Mouse (Mus musculus) midbrain, postnatal 0 days (tissue): ENCODE data around the gene Tmem59l. TPM values are rescaled to one million over a fixed set of nuclear protein-coding genes. Genes with fewer than 3 reads are reported as not detected.

ENCODE experiments used
- ATAC-seq: fragments of 200-750 bp; cut with Nextera tagmentation; 2 replicates; pipeline ENCODE4 v1.8.0; 2017; ENCODE audit warnings: moderate number of reproducible peaks, mild to moderate bottlenecking, moderate TSS enrichment, moderate library complexity; ENCODE audit not compliant: low FRiP score
- DNase-seq: peaks from one replicate; pipeline ENCODE4 v3.0.0-alpha.2; 2015; ENCODE audit warnings: low spot score
- H3K27ac ChIP-seq: fragments of 300-500 bp; sonication (generic); 2 replicates; pipeline ENCODE4 v1.5.1; 2014; ENCODE audit warnings: low read depth, mild to moderate bottlenecking, low read length, mixed read lengths
- H3K27me3 ChIP-seq: fragments of 300-500 bp; sonication (generic); 2 replicates; pipeline ENCODE4 v1.6.1; 2014; ENCODE audit warnings: low read length, control low read depth, mixed read lengths; ENCODE audit not compliant: insufficient read depth
- H3K36me3 ChIP-seq: fragments of 300-500 bp; sonication (generic); 2 replicates; pipeline ENCODE4 v1.6.1; 2014; ENCODE audit warnings: low read length, control low read depth, mixed read lengths; ENCODE audit not compliant: insufficient read depth
- H3K4me1 ChIP-seq: fragments of 300-500 bp; sonication (generic); 2 replicates; pipeline ENCODE4 v1.6.1; 2014; ENCODE audit warnings: mild to moderate bottlenecking, control low read depth, antibody characterized with exemption, low read length, mixed read lengths; ENCODE audit not compliant: insufficient read depth
- H3K4me2 ChIP-seq: fragments of 300-500 bp; sonication (generic); 2 replicates; pipeline ENCODE4 v1.6.1; 2014; ENCODE audit warnings: low read depth, mild to moderate bottlenecking, low read length, mixed read lengths; ENCODE audit not compliant: poor library complexity, severe bottlenecking
- H3K4me3 ChIP-seq: fragments of 300-500 bp; sonication (generic); 2 replicates; pipeline ENCODE4 v1.5.1; 2014; ENCODE audit warnings: low read depth, mild to moderate bottlenecking, low read length, moderate library complexity
- H3K9ac ChIP-seq: fragments of 300-500 bp; sonication (generic); replicated peaks from 2 replicates; pipeline ENCODE4 v1.6.1; 2014; ENCODE audit warnings: mild to moderate bottlenecking, low read length, moderate library complexity, mixed read lengths; ENCODE audit not compliant: poor library complexity, severe bottlenecking
- H3K9me3 ChIP-seq: fragments of 300-500 bp; sonication (generic); 2 replicates; pipeline ENCODE4 v1.6.1; 2016; ENCODE audit warnings: low read length, control low read depth
- CTCF ChIP-seq: IDR thresholded peaks from 2 replicates; pipeline ENCODE4 v1.5.1; 2016; ENCODE audit warnings: antibody characterized with exemption, mild to moderate bottlenecking
- WGBS: fragments of 180-500 bp; shearing (Covaris S2); extraction: QIAGEN DNeasy Blood & Tissue Kit; methylation state at CpG from one replicate; pipeline ENCODE4 v1.1.7; 2014; 5-methylcytosine and 5-hydroxymethylcytosine counted together
- polyA plus RNA-seq: library from polyadenylated mRNA; unstranded; fragments of >200 nt; fragmentation: Nextera tagmentation; extraction: Ambion mirVana; gene quantifications from 2 replicates; pipeline ENCODE4 v1.2.1, GENCODE M21; 2015
- total RNA-seq: library from RNA; depleted of rRNA; stranded (reverse); fragments of >200 nt; gene quantifications from 2 replicates; pipeline ENCODE4 v1.2.3, GENCODE M21; 2014

Gene Tmem59l
- total and polyA plus RNA-seq, 2 experiments from 2014 or later, result 203 to 206 TPM

- Histone ChIP-seq H3K36me3 (peaks cover 2% of the 10 kb centered on the region; the same call in 1 of the 2 replicates), H3K4me2 (no peak overlapping the region), H3K9ac (no peak overlapping the region), H3K27ac (no peak overlapping the region), H3K27me3 (no peaks in the 10 kb centered on the region), H3K4me1 (no peaks in the 10 kb centered on the region), H3K9me3 (no peaks in the 10 kb centered on the region), H3K4me3 (no peak overlapping the region)
- 93% methylated on average over 6 of the region's 6 CpGs for WGBS
- ATAC-seq (no peak), DNase-seq (no peak)
- TF ChIP-seq CTCF, result no peak
These were observed 29.3 kb downstream of the Tmem59l start for GRCm38 (mm10) chr8:70457882-70458281.

- ATAC-seq, result no peak
- Histone ChIP-seq H3K36me3 (peaks cover 8% of the 10 kb centered on the region), H3K4me3 (no peak overlapping the region), H3K4me2 (no peak overlapping the region), H3K9ac (no peak overlapping the region), H3K27me3 (no peaks in the 10 kb centered on the region), H3K27ac (no peak overlapping the region), H3K4me1 (no peaks in the 10 kb centered on the region), H3K9me3 (no peaks in the 10 kb centered on the region)
- no peak for TF ChIP-seq CTCF
- WGBS, result 95% methylated on average over 1 of the region's 1 CpGs
- DNase-seq, result no peak
These were observed 30.2 kb downstream of the Tmem59l start for GRCm38 (mm10) chr8:70456996-70457395.

GRCm38 (mm10) chr8:70453852-70454251 is 33.3 kb downstream of the Tmem59l start:
- no peak for DNase-seq
- no peak overlapping the region for H3K4me3 ChIP-seq
- no peaks in the 10 kb centered on the region for H3K4me1 ChIP-seq
- H3K9ac ChIP-seq, result no peak overlapping the region
- peaks cover 29% of the 10 kb centered on the region for H3K36me3 ChIP-seq
- WGBS, result 87% methylated on average over 5 of the region's 5 CpGs
- no peak for TF ChIP-seq CTCF
- no peak overlapping the region for H3K4me2 ChIP-seq
- H3K27ac ChIP-seq, result no peak overlapping the region
- no peaks in the 10 kb centered on the region for H3K9me3 ChIP-seq
- H3K27me3 ChIP-seq, result no peaks in the 10 kb centered on the region
- ATAC-seq, result no peak

GRCm38 (mm10) chr8:70452196-70452966 is 34.8 kb downstream of the Tmem59l start:
- Histone ChIP-seq H3K4me2 (no peak overlapping the region), H3K27ac (no peak overlapping the region), H3K4me1 (no peaks in the 10 kb centered on the region), H3K9me3 (no peaks in the 10 kb centered on the region), H3K9ac (no peak overlapping the region), H3K27me3 (no peaks in the 10 kb centered on the region), H3K36me3 (peaks cover 29% of the 10 kb centered on the region), H3K4me3 (no peak overlapping the region)
- peak; percentile 36; the same call in 1 of the 2 replicates for ATAC-seq
- TF ChIP-seq CTCF, result peak; percentile 20; the same call in 1 of the 2 replicates
- 69% methylated on average over 52 of the region's 52 CpGs for WGBS
- DNase-seq, result no peak

GRCm38 (mm10) chr8:70447639-70448420 is 39.3 kb downstream of the Tmem59l start:
- 57% methylated on average over 19 of the region's 19 CpGs for WGBS
- Histone ChIP-seq H3K9me3 (no peaks in the 10 kb centered on the region), H3K27me3 (no peaks in the 10 kb centered on the region), H3K4me3 (no peak overlapping the region), H3K9ac (no peak overlapping the region), H3K4me1 (no peaks in the 10 kb centered on the region), H3K27ac (no peak overlapping the region), H3K36me3 (peaks cover 29% of the 10 kb centered on the region), H3K4me2 (no peak overlapping the region)
- TF ChIP-seq CTCF, result peak; percentile 47
- ATAC-seq (peak; percentile 71), DNase-seq (peak; percentile 92)

GRCm38 (mm10) chr8:70445988-70446387 is 41.2 kb downstream of the Tmem59l start:
- Histone ChIP-seq H3K4me1 (no peaks in the 10 kb centered on the region), H3K9me3 (no peaks in the 10 kb centered on the region), H3K4me2 (no peak overlapping the region), H3K36me3 (peaks cover 14% of the 10 kb centered on the region; the same call in 1 of the 2 replicates), H3K27ac (no peak overlapping the region), H3K27me3 (no peaks in the 10 kb centered on the region), H3K9ac (no peak overlapping the region), H3K4me3 (no peak overlapping the region)
- WGBS, result 77% methylated on average over 1 of the region's 1 CpGs
- TF ChIP-seq CTCF, result no peak
- ATAC-seq (no peak), DNase-seq (no peak)
